Comparison of ENCODE assay signal across 9 mouse cellular contexts in genomic region chr12:15731261-15731660, GRCm38 (mm10).
DNase-seq lines count a peak whose midpoint lies in the region; ATAC-seq lines count a peak whose summit lies in the region.
"Had no signal": no experiment of that assay in that cellular context is flagged by ENCODE, and none has a peak within 500 bp of the region (broad histone marks: within the 10 kb centered on the region; RNA-seq: fewer than 3 reads in every experiment).

No protein-coding gene starts in this region.

- 20% methylated on average over 3 of the region's 3 CpGs for WGBS in forebrain, embryonic 15.5 days

- no peaks in the 10 kb centered on the region for H3K36me3 ChIP-seq in forebrain, embryonic 15.5 days

- H3K9ac ChIP-seq in forebrain, embryonic 15.5 days (replicated peaks) = no peak overlapping the region

- DNase-seq in layer of hippocampus, adult 11-12 months (ENCODE audit: low spot score) = peak; percentile 6
- no peak for DNase-seq in layer of hippocampus, postnatal 36 days
- peak; percentile 23 for DNase-seq in cerebellum, adult 11-12 months
- peak; percentile 45 for DNase-seq in embryo, embryonic 11 days
- peak; percentile 33 to 46 for DNase-seq in kidney, postnatal 25 days
- no peak for DNase-seq in ovary, adult 18-20 months (ENCODE audit: low spot score)
- no peak for DNase-seq in spleen, postnatal 36 days (ENCODE audit: low spot score in 2 of 2)

- no peak for ATAC-seq in forebrain, embryonic 15.5 days (replicated peaks)

- H3K4me1 ChIP-seq in forebrain, embryonic 15.5 days = no peaks in the 10 kb centered on the region

- H3K27ac ChIP-seq in forebrain, embryonic 15.5 days (replicated peaks) = no peak overlapping the region

- H3K27me3 ChIP-seq in forebrain, embryonic 15.5 days = no peaks in the 10 kb centered on the region

- no peaks in the 10 kb centered on the region for H3K9me3 ChIP-seq in forebrain, embryonic 15.5 days

- no peak overlapping the region for H3K4me2 ChIP-seq in forebrain, embryonic 15.5 days (replicated peaks)

- H3K4me3 ChIP-seq in forebrain, embryonic 15.5 days = no peak overlapping the region
- H3K4me3 ChIP-seq: erythroblast, embryonic 14.5 days had no signal

Comparison
In these comparisons a context has a peak if more than half of its experiments do, and no peak if none do; other contexts are left out.
1. DNase-seq: peak in layer of hippocampus, adult 11-12 months (single experiment), cerebellum, adult 11-12 months (single experiment), embryo, embryonic 11 days (single experiment) and kidney, postnatal 25 days (2 of 2); none in layer of hippocampus, postnatal 36 days (0 of 2), ovary, adult 18-20 months (single experiment) and spleen, postnatal 36 days (0 of 2).